Mouse (Mus musculus) urinary bladder, postnatal 4 days (tissue): ENCODE results near the gene Defa30.
"Not testable (repeated sequence)": the region's sequence is repeated elsewhere in the genome, so short reads cannot be mapped to it uniquely, and the experiment has no call there.

ENCODE experiments used
- DNase-seq, 2 experiments: peaks; one replicate each; pipeline ENCODE4 v3.0.0; 2021 to 2022; ENCODE audit warnings: low spot score in 2 of 2

Defa30 gene

DNA sequence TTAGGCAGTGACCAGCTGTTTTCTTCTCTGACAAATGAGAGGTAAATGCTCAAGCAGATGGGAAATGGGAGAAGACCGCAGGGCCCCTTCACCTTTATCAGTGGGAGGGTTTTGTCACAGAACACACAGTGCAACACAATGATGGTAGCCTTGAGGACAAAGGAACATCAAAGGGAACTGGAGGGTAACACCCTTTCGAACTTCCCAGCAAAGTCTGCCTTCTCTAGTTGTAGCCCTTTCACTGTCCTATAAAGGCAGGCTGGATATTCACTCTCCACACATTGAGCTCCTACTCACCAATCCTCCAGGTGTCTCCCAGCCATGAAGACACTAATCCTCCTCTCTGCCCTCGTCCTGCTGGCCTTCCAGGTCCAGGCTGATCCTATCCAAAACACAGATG lies at the start of gene Defa30:
TSS of gene Defa30 (plus strand) at position 301 of the 400 bp plus-strand sequence.
- DNase-seq = not testable (repeated sequence)

- no peak for DNase-seq
Observed at GRCm38 (mm10) chr8:21093106-21093505, 41.3 kb upstream of the Defa30 start.

DNA sequence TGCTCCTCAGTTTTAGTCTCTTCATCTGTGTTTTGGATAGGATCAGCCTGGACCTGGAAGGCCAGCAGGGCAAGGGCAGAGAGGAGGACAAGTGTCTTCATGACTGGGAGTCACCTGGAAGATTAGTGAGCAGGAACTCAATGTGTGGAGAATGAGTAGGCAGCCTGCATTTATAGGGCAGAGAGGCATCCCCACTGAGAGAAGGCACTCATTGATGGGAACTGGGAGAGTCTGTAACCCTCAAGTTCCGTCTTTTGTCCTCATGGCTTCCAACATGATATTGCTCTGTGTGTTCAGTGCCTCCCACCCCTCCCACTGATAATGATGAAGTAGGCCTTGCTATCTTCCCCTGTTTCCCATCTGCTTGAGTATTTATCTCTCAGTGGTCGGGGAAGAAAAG lies 38.5 kb upstream of the Defa30 start, which contains the start of gene Gm14851:
TSS of gene Gm14851 (minus strand) at position 101 of the 400 bp plus-strand sequence.
- DNase-seq = not testable (repeated sequence)

- not testable (repeated sequence) for DNase-seq
Observed at GRCm38 (mm10) chr8:21161977-21162376, 27.5 kb downstream of the Defa30 start, which contains the start of gene Defa22. Defa22 (plus strand) TSS chr8:21162277.
